Mouse (Mus musculus): ENCODE data around the gene Gm17535.
"Not testable (repeated sequence)": the region's sequence is repeated elsewhere in the genome, so short reads cannot be mapped to it uniquely, and the experiment has no call there.

DNA sequence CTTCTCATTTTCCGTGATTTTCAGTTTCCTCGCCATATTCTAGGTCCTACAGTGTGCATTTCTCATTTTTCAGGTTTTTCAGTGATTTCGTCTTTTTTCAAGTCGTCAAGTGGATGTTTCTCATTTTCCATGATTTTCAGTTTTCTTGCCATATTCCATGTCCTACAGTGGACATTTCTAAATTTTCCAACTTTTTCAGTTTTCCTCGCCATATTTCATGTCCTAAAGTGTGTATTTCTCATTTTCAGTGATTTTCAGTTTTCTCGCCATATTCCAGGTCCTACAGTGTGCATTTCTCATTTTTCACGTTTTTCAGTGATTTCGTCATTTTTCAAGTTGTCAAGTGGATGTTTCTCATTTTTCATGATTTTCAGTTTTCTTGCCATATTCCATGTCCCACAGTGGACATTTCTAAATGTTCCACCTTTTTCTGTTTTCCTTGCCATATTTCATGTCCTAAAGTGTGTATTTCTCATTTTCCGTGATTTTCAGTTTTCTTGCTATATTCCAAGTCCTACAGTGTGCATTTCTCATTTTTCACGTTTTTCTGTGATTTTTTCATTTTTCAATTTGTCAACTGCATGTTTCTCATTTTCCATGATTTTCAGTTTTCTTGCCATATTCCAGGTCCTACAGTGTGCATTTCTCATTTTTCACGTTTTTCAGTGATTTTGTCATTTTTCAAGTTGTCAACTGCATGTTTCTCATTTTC, 32.3 kb upstream of the Gm17535 start:
- TF ChIP-seq CTCF (IDR thresholded peaks at IDR 0.05; ENCODE audit: control insufficient read depth, insufficient read depth, insufficient replicate concordance, low read depth, low read length); POLR2A (IDR thresholded peaks at IDR 0.05; ENCODE audit: control insufficient read depth, low read depth, low read length): not testable (repeated sequence)
